Mouse (Mus musculus) G1E (cell line): ENCODE measurements around the gene Hoxa13. TPM values are rescaled to one million over a fixed set of nuclear protein-coding genes. Genes with fewer than 3 reads are reported as not detected.

Experiments
- ATAC-seq: 2 replicates; pipeline ENCODE4 v1.8.0; 2016; ENCODE audit warnings: mild to moderate bottlenecking; ENCODE audit not compliant: insufficient number of reproducible peaks, poor library complexity, low FRiP score, severe bottlenecking; ENCODE audit errors: extremely low read depth
- DNase-seq: peaks from one replicate; pipeline ENCODE4 v3.0.0; 2012; ENCODE audit warnings: low spot score
- H3K27me3 ChIP-seq: 2 replicates; pipeline ENCODE4 v1.6.1; 2012; ENCODE audit warnings: mild to moderate bottlenecking, low read length, inconsistent platforms; ENCODE audit not compliant: insufficient read depth
- H3K36me3 ChIP-seq: replicated peaks from 2 replicates; pipeline ENCODE3; 2012; ENCODE audit warnings: mild to moderate bottlenecking, inconsistent platforms
- H3K4me1 ChIP-seq: 2 replicates; pipeline ENCODE4 v1.6.1; 2012; ENCODE audit warnings: low read depth, low read length, inconsistent platforms, mixed read lengths; ENCODE audit not compliant: insufficient read depth
- H3K4me3 ChIP-seq: 2 replicates; pipeline ENCODE4 v1.5.1; 2012; ENCODE audit warnings: low read depth, mild to moderate bottlenecking, inconsistent platforms, low read length, moderate library complexity, mixed read lengths
- H3K9me3 ChIP-seq: replicated peaks from 2 replicates; pipeline ENCODE4 v1.6.1; 2012; ENCODE audit warnings: inconsistent platforms
- CTCF ChIP-seq: IDR thresholded peaks from 2 replicates; pipeline ENCODE4 v1.5.1; 2012; ENCODE audit warnings: low read depth, low read length, inconsistent platforms, mixed read lengths
- GATA1 ChIP-seq: IDR thresholded peaks from 2 replicates; pipeline ENCODE4 v1.6.1; 2012; ENCODE audit warnings: borderline replicate concordance, low read length, inconsistent platforms, mixed read lengths
- GATA2 ChIP-seq: IDR thresholded peaks from 2 replicates; pipeline ENCODE4 v1.6.1; 2012; ENCODE audit warnings: low read depth, low read length, inconsistent platforms, borderline replicate concordance
- POLR2AphosphoS5 ChIP-seq: IDR thresholded peaks from 2 replicates; pipeline ENCODE4 v1.6.1; 2012; ENCODE audit warnings: low read depth, low read length, inconsistent platforms; ENCODE audit not compliant: insufficient replicate concordance
- TAL1 ChIP-seq: conservative IDR thresholded peaks from 2 replicates; pipeline ENCODE4 v1.6.1; 2012; ENCODE audit warnings: low read depth, low read length, inconsistent platforms, mixed read lengths
- polyA plus RNA-seq: library from polyadenylated mRNA; stranded (reverse); fragments of >175 nt; gene quantifications from 2 replicates; pipeline ENCODE4 v1.2.3, GENCODE M21; 2012
- total RNA-seq, 2 experiments: library from RNA; stranded (forward) in 1 of 2; stranded (reverse) in 1 of 2; fragments of 200-1000 nt in 1 of 2; fragments of >200 nt in 1 of 2; fragmentation: Nextera tagmentation in 1 of 2; gene quantifications; 2 replicates each; pipeline ENCODE4 v1.2.3; 2014 to 2017

The Hoxa13 gene
- total and polyA plus RNA-seq, 3 experiments: not detected

DNA sequence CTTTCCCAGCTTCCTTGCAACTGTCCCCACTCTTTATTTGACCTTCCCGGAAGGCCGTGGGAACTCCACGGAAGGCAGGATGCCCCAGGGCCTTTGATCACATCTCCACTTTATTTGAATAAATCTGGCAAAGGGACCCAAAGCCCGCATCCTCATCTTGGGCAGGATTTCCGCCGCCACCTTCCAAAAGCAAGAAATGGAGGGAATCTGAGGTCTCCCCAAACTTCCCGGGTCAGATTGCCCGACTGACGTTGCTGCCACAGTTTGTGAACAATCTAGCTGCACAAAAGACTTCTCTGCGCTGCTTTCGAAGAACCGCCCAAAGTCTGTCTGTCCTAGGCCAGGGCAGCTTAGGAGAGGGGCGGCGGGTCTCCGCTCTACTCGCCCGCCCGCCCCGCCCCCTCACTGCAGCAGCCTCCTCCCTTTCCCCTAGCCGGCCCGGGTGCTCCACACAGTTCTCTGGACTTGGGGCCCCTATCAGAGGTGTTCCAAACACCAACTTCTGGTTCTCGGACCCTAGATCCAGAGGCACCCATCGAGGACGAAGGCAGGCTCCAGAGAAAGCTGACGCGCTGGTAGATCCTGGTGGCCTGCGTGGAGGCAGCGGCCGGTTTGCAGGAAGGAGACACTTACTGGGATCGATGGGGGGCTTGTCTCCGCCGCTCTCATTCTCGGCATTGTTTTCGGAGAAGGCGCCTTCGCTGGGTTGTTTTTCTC lies 35.6 kb downstream of the Hoxa13 start:
- H3K9me3 ChIP-seq: no peaks in the 10 kb centered on the region
- H3K4me1 ChIP-seq: peaks cover 10% of the 10 kb centered on the region
- H3K36me3 ChIP-seq: no peaks in the 10 kb centered on the region
- H3K27me3 ChIP-seq: peaks cover 66% of the 10 kb centered on the region
- DNase-seq (no peak), ATAC-seq (no peak)
- TF ChIP-seq GATA1: no peak
- no peak for TF ChIP-seq GATA2
- TF ChIP-seq CTCF: no peak
- no peak for TF ChIP-seq POLR2AphosphoS5
- TF ChIP-seq TAL1: no peak
- no peak overlapping the region for H3K4me3 ChIP-seq

DNA sequence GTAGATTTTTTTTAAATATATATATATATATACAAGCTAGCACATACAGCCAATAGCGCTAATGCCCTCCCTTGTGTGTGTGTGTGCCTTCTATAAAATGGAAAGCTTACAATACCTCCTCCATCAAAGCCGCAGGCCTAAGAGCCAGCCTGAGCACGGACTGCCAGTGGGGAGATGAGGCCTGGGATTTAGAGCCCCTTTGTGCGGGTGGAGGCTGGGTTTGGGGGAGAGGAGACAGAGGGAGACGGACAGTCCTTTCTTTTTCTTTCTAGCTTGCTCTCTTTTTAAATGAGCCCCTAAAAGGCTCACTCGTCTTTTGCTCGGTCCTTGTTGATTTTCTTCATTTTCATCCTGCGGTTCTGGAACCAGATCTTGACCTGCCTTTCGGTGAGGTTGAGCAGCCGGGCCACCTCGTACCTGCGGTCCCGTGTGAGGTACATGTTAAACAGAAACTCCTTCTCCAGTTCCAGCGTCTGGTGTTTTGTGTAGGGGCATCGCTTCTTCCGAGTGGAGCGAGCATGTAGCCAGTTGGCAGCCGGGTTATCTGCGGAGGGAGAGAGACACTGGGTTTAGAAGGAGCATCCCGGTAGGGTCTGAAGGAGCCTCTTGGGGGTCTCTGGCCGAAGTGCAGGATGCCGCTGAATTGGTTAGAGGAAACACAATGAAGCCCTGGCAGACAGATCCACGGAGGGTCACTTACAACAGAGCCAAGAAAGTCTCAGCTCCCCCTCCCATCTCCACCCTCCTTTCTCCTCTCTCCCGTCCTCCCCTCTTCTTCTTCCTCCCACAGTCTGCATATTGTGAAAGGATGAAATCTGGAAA lies 36.5 kb downstream of the Hoxa13 start:
- TF ChIP-seq CTCF (no peak), POLR2AphosphoS5 (no peak), GATA2 (no peak), TAL1 (no peak), GATA1 (no peak)
- peaks cover 59% of the 10 kb centered on the region for H3K27me3 ChIP-seq
- H3K4me1 ChIP-seq: peaks cover 10% of the 10 kb centered on the region
- no peak overlapping the region for H3K4me3 ChIP-seq
- no peaks in the 10 kb centered on the region for H3K36me3 ChIP-seq
- DNase-seq: no peak
- no peak for ATAC-seq
- H3K9me3 ChIP-seq: no peaks in the 10 kb centered on the region

DNA sequence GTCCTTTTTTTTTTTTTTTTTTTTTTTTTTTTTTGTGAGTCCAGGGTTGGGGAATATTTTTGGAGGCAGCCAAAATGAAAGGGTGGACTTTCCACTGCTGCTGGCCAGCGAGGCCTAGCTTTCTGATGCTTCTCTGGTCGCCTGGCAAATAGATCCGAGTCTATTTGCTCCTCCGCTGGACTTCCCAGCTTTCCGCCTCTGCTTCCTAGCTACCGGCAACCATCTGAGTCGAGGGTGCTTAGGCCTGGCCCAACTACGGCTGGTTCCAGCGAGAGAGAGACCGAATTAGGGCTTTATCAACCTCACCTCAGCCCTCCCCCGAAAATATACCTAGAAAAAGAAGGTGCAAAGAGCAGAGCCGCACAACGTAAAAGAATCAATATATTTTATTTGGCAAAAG lies 38.0 kb downstream of the Hoxa13 start:
- no peak for ATAC-seq
- H3K9me3 ChIP-seq: no peaks in the 10 kb centered on the region
- H3K36me3 ChIP-seq: no peaks in the 10 kb centered on the region
- H3K27me3 ChIP-seq: peaks cover 53% of the 10 kb centered on the region
- TF ChIP-seq CTCF (no peak), POLR2AphosphoS5 (no peak), GATA2 (no peak), TAL1 (no peak), GATA1 (no peak)
- no peak overlapping the region for H3K4me3 ChIP-seq
- peaks cover 10% of the 10 kb centered on the region for H3K4me1 ChIP-seq
- no peak for DNase-seq

DNA sequence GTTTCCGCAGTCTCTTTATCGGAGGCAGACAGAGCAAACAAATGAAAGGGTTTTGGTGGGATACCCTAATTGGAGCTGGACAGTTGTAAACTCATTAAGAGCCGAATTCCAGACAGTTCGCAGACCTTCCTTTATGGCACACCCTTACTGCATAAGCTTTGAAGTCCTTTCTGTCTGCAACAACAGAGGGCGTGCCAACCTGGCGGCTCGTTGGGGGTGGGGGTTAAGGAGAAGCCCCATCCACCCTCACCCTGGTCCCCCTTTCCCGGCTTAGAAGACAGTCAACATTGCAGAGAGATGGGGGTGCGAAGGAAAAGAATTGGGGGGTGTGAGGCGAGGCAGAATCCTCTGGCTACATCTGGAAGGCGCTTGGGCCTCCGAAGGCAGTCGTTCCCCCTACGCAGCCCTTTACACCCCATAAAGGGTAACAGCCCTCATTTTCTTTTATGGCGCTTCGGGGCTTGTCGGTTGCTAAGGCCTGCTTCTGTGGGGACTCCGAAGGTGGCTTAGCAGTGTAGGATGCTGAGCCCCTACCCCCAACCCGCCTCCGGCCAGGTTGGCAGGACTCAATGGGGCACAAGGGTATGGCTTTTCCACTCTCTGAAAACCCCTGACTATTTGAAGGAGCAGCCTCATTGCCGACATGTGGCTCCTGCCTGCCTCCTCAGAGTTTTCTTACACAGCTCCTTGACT lies 38.5 kb downstream of the Hoxa13 start:
- H3K4me1 ChIP-seq: peaks cover 10% of the 10 kb centered on the region
- DNase-seq (no peak), ATAC-seq (no peak)
- TF ChIP-seq GATA1: no peak
- no peaks in the 10 kb centered on the region for H3K36me3 ChIP-seq
- peaks cover 52% of the 10 kb centered on the region for H3K27me3 ChIP-seq
- peaks cover 5% of the 10 kb centered on the region for H3K9me3 ChIP-seq
- peak overlapping the region; percentile 62; the same call in 1 of the 2 replicates for H3K4me3 ChIP-seq

DNA sequence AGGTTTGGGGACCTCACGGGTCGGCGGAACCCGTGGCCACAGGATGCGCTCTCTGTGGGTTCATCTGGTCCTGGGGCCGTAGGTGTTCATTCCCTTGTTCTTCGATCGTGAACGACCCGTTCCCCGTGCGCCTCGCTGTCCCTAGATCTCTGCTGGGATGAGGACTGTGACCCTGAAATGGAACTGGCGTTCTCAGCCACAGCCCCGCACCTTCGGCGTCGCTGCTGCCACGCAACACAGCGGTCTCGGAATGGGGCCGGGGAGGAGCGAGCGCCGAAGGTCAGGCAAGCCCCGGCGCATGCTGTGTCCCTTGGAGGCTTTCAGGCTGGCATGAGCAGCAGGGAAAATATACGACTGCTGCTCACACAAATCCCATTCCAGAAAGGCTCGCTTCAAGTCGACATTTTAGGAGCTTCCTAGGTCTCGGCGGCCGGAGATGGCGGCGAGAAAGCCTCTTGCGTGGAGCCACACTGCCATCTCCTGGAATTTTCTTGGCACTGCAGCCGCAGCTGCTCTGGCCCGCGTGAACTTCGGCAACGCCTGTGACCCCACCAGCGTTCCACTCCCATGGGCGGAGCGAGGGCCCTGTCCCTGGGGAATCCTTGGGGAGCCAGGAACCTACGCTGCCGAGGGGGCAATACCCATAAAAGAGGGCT lies 39.2 kb downstream of the Hoxa13 start, which contains the start of gene Hoxa7:
Gene Hoxa7 (minus strand): TSS at position 518 of the 656 bp plus-strand sequence.
- peak; percentile 60 for ATAC-seq
- Histone ChIP-seq H3K4me1 (peaks cover 10% of the 10 kb centered on the region), H3K27me3 (peaks cover 51% of the 10 kb centered on the region), H3K36me3 (no peaks in the 10 kb centered on the region), H3K4me3 (peak within 1 kb of the TSS; percentile 62; the same call in 1 of the 2 replicates), H3K9me3 (peaks cover 9% of the 10 kb centered on the region)
- TF ChIP-seq TAL1: no peak
- TF ChIP-seq CTCF: peak; percentile 83
- peak; percentile 39 for DNase-seq

DNA sequence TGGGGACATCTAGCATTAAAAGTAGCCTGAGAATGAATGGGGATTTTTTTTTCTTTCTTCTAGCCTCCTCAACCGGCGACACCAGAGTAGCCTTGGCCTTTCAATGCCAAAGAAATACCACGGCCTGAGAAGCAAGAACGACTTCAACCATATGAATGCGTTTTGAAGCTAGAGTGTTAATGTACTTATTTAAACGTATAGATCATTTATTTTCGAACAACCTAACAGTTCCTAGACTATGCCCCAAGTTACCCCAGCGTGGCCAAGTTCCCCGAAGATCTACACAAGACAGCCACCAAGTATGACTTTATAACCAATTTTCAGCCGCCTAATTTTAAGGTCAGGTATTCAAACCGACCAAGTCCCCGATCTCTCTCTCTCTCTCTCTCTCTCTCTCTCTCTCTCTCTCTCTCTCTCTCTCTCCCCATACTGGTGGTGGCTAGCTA lies 39.8 kb downstream of the Hoxa13 start:
- Histone ChIP-seq H3K9me3 (peaks cover 9% of the 10 kb centered on the region), H3K4me1 (peaks cover 10% of the 10 kb centered on the region), H3K27me3 (peaks cover 50% of the 10 kb centered on the region), H3K36me3 (no peaks in the 10 kb centered on the region), H3K4me3 (no peak overlapping the region)
- no peak for TF ChIP-seq POLR2AphosphoS5
- DNase-seq (no peak), ATAC-seq (no peak)
